Mouse (Mus musculus): ENCODE measurements around the gene Ggcx.

DNA sequence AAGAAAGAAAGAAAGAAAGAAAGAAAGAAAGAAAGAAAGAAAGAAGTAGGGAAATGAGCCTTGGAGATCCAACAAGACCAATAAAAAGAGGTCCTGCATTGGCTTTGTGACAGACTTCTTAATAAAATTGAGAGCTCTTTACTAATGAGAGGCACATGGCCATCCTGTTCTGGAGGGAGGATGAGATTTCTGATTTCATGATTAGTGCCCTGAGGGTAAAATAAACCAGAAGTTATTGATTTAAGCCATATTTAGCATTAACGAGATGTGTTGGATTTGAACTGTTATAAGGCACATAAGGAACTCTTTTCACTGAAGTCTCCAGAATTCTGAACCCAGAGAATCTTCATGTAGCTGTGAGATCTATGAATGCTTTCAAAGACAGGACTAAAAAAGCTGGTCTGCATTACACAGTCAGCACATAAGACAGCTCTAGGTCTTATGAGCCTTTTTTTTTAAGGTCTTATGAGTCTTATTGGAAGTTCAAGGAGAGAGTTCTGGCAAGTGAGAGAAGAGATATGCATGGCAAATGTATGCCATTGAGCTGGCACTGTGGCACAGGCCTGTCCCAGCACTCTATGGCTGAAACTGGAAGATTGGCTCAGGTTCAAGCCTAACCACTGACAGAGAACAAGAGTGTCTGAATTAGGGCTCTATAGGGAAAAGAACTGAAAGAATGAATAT lies 29.0 kb downstream of the Ggcx start:
- no peak for TF ChIP-seq CTCF (IDR thresholded peaks at IDR 0.05; ENCODE audit: extremely low read depth, insufficient read depth, insufficient read length, insufficient replicate concordance)
- TF ChIP-seq POLR2A (IDR thresholded peaks at IDR 0.05; ENCODE audit: low read depth, low read length) = no peak
